Mouse (Mus musculus): Measurements from ENCODE around the gene Trappc1. TPM values are rescaled to one million over a fixed set of nuclear protein-coding genes. Genes with fewer than 3 reads are reported as not detected.

Trappc1 gene
- polyA plus RNA-seq, 1 experiment from 2014 or later = 182 TPM

DNA sequence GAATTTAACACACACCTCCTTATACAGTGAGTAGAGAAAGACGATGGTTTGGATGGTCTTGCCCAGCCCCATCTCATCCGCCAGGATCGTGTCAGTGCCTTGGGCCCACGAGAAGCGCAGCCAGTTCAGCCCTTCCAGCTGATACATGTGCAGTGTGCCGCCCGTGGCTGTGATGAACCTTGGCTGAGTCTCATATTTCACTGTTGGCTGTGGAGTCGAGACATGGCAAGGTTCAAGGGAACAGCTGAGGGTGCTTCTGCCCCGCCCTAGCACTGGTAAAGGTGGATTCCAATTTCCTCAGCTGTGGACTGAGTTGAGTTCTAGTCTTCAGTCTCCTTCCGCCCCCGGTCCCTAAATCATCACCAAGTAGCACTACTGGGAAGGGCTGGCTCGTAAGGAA, 33.9 kb downstream of the Trappc1 start:
- H3K36me3 ChIP-seq (ENCODE audit: control insufficient read depth, insufficient read depth) = peaks cover 90% of the 10 kb centered on the region
- no peak overlapping the region for H3K27ac ChIP-seq (ENCODE audit: low read depth, low read length)
- no peak for ATAC-seq
- no peak for TF ChIP-seq CTCF (IDR thresholded peaks at IDR 0.05; ENCODE audit: low read depth)
- WGBS = 76% methylated on average over 12 of the region's 12 CpGs
- no peaks in the 10 kb centered on the region for H3K27me3 ChIP-seq (replicated peaks; ENCODE audit: control insufficient read depth, insufficient read depth, low read length)
- no peak overlapping the region for H3K4me3 ChIP-seq (ENCODE audit: low read depth, low read length)
- no peak overlapping the region for H3K9ac ChIP-seq (ENCODE audit: low read depth, low read length)
- H3K4me2 ChIP-seq (replicated peaks; ENCODE audit: low read depth) = no peak overlapping the region
- no peaks in the 10 kb centered on the region for H3K4me1 ChIP-seq (replicated peaks; ENCODE audit: control insufficient read depth, insufficient read depth, low read length)
- no peaks in the 10 kb centered on the region for H3K9me3 ChIP-seq (ENCODE audit: control insufficient read depth)

DNA sequence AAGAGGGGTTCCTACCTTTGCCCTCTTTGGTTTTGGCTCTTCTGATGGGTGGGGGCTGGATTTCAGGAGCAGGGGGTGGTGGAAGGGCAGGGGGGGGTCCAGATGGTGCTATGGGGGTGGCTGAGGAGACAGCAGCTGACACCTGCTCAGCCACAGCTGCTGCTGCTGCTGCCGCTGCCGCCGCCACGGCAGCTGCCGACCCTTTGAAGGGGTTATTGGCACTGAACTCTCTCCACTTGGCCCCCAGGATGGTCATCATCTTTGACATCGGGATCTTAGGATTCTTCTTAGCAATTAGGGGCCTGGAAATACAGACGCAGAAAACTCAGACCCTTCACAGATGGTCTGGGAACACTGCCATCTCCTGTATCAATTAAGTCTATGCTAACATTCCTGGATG, 38.2 kb downstream of the Trappc1 start:
- no peak overlapping the region for H3K4me3 ChIP-seq (ENCODE audit: low read depth, low read length)
- TF ChIP-seq CTCF (IDR thresholded peaks at IDR 0.05; ENCODE audit: low read depth) = no peak
- H3K9me3 ChIP-seq (ENCODE audit: control insufficient read depth) = no peaks in the 10 kb centered on the region
- no peak overlapping the region; the same call in 1 of the 2 replicates for H3K27ac ChIP-seq (ENCODE audit: low read depth, low read length)
- no peaks in the 10 kb centered on the region for H3K27me3 ChIP-seq (replicated peaks; ENCODE audit: control insufficient read depth, insufficient read depth, low read length)
- WGBS = 78% methylated on average over 7 of the region's 7 CpGs
- H3K36me3 ChIP-seq (ENCODE audit: control insufficient read depth, insufficient read depth) = peaks cover 50% of the 10 kb centered on the region
- H3K9ac ChIP-seq (ENCODE audit: low read depth, low read length) = no peak overlapping the region
- peaks cover 22% of the 10 kb centered on the region for H3K4me1 ChIP-seq (replicated peaks; ENCODE audit: control insufficient read depth, insufficient read depth, low read length)
- H3K4me2 ChIP-seq (replicated peaks; ENCODE audit: low read depth) = no peak overlapping the region
- ATAC-seq = no peak

DNA sequence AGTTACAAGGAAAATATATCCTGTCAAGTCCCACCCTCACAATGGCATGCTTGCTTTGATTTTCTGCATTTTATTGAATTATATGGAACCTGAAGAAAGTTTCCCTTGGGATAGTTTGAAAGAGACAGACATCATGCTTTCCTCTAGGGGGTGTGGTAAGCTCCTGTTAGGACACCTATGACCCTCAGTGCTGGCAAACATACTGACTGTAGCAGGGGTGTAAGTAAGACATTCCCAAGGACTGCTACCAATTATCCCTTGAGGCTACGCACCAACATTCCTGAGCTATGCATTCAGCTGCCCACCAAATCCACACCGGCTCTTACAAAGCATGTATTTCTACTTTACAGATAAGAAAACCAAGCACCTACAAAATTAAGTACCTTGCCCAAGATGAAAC, 38.7 kb downstream of the Trappc1 start:
- Histone ChIP-seq H3K4me2 (replicated peaks; ENCODE audit: low read depth) (no peak overlapping the region), H3K27ac (ENCODE audit: low read depth, low read length) (no peak overlapping the region), H3K36me3 (ENCODE audit: control insufficient read depth, insufficient read depth) (peaks cover 45% of the 10 kb centered on the region), H3K9me3 (ENCODE audit: control insufficient read depth) (no peaks in the 10 kb centered on the region), H3K4me3 (ENCODE audit: low read depth, low read length) (no peak overlapping the region), H3K27me3 (replicated peaks; ENCODE audit: control insufficient read depth, insufficient read depth, low read length) (no peaks in the 10 kb centered on the region), H3K9ac (ENCODE audit: low read depth, low read length) (no peak overlapping the region), H3K4me1 (replicated peaks; ENCODE audit: control insufficient read depth, insufficient read depth, low read length) (peaks cover 22% of the 10 kb centered on the region)
- TF ChIP-seq CTCF (IDR thresholded peaks at IDR 0.05; ENCODE audit: low read depth) = peak; percentile 54
- 88% methylated on average over 2 of the region's 2 CpGs for WGBS
- no peak for ATAC-seq

DNA sequence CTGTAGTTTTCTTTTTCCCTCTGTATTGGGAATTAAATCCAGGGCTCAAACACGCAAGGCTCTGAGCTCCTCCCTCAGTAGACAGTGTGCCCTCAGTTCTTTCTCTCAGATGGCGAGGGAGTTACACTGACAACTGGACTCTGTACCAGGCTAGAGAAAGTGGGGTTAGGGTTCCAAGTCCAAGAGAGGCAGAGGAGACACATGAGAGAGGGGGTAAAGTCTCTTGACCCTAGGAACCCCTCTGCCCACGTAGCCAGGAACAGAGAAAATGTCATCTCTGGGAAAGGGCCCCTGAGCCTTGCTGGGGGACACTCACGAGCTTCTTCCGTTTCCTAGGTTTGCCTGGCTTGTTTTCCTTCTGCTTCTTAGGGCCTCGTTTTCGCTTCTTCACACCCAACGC, 40.6 kb downstream of the Trappc1 start:
- WGBS = 23% methylated on average over 8 of the region's 8 CpGs
- Histone ChIP-seq H3K27me3 (replicated peaks; ENCODE audit: control insufficient read depth, insufficient read depth, low read length) (no peaks in the 10 kb centered on the region), H3K9me3 (ENCODE audit: control insufficient read depth) (no peaks in the 10 kb centered on the region), H3K9ac (ENCODE audit: low read depth, low read length) (0 out of 2 replicates have a peak overlapping the region, but pooled peaks have one; percentile 12), H3K4me1 (replicated peaks; ENCODE audit: control insufficient read depth, insufficient read depth, low read length) (peaks cover 22% of the 10 kb centered on the region), H3K36me3 (ENCODE audit: control insufficient read depth, insufficient read depth) (peaks cover 31% of the 10 kb centered on the region), H3K4me3 (ENCODE audit: low read depth, low read length) (0 out of 2 replicates have a peak overlapping the region, but pooled peaks have one; percentile 12), H3K27ac (ENCODE audit: low read depth, low read length) (peak overlapping the region; percentile 99), H3K4me2 (replicated peaks; ENCODE audit: low read depth) (peak overlapping the region; percentile 95)
- peak; percentile 41 for ATAC-seq
- no peak for TF ChIP-seq CTCF (IDR thresholded peaks at IDR 0.05; ENCODE audit: low read depth)

DNA sequence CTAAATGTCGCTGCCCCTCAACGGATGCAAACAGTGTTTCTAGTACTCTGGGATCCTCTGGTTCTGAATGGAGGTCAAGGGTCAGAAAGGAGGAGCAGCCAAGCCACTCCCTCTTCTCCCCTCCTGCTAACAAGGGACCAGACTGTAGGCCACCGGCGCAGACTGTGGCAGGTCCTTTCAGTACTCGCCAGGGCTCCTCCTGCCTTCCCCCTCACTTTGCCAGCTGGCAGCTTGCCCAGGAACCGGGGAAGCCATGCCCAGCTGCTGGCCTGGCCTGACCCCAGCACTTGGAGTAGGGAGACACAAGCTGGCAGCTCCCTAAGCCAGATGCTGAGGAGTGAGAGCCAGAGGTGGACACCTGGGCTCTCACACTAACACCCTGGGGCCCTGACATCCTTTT, 41.1 kb downstream of the Trappc1 start:
- no peaks in the 10 kb centered on the region for H3K9me3 ChIP-seq (ENCODE audit: control insufficient read depth)
- TF ChIP-seq CTCF (IDR thresholded peaks at IDR 0.05; ENCODE audit: low read depth) = peak; percentile 15; the same call in 1 of the 2 replicates
- no peaks in the 10 kb centered on the region for H3K27me3 ChIP-seq (replicated peaks; ENCODE audit: control insufficient read depth, insufficient read depth, low read length)
- peak overlapping the region; percentile 95 for H3K4me2 ChIP-seq (replicated peaks; ENCODE audit: low read depth)
- WGBS = 5% methylated on average over 6 of the region's 6 CpGs
- peak overlapping the region; percentile 99 for H3K27ac ChIP-seq (ENCODE audit: low read depth, low read length)
- H3K36me3 ChIP-seq (ENCODE audit: control insufficient read depth, insufficient read depth) = peaks cover 26% of the 10 kb centered on the region
- peaks cover 22% of the 10 kb centered on the region for H3K4me1 ChIP-seq (replicated peaks; ENCODE audit: control insufficient read depth, insufficient read depth, low read length)
- ATAC-seq = peak; percentile 69
- 0 out of 2 replicates have a peak overlapping the region, but pooled peaks have one; percentile 12 for H3K9ac ChIP-seq (ENCODE audit: low read depth, low read length)
- no peak overlapping the region for H3K4me3 ChIP-seq (ENCODE audit: low read depth, low read length)

DNA sequence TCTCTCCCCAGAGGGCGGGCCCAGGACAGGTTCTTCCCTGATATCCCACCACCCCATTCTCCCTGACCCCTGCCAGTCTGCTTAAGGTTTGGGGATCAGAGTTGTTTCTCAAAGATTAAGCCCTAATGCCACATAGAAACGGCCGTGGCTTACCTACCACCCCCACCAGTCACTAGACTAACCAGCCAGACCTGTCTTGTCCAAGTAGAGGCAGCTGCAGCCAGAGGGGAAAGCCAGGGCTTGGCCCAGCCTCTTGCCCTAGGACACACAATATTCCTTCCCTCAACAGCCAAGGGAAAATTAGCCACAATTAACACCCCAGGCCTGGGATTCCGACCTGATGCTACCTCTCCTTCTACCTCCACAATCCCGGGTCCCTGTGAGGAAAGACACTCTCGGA, 41.9 kb downstream of the Trappc1 start:
- no peaks in the 10 kb centered on the region for H3K27me3 ChIP-seq (replicated peaks; ENCODE audit: control insufficient read depth, insufficient read depth, low read length)
- H3K4me3 ChIP-seq (ENCODE audit: low read depth, low read length) = peak overlapping the region; percentile 96
- peak overlapping the region; percentile 95 for H3K4me2 ChIP-seq (replicated peaks; ENCODE audit: low read depth)
- no peak for TF ChIP-seq CTCF (IDR thresholded peaks at IDR 0.05; ENCODE audit: low read depth)
- no peak for ATAC-seq
- H3K4me1 ChIP-seq (replicated peaks; ENCODE audit: control insufficient read depth, insufficient read depth, low read length) = peaks cover 22% of the 10 kb centered on the region
- peaks cover 18% of the 10 kb centered on the region for H3K36me3 ChIP-seq (ENCODE audit: control insufficient read depth, insufficient read depth)
- 16% methylated on average over 6 of the region's 6 CpGs for WGBS
- no peaks in the 10 kb centered on the region for H3K9me3 ChIP-seq (ENCODE audit: control insufficient read depth)
- peak overlapping the region; percentile 99 for H3K27ac ChIP-seq (ENCODE audit: low read depth, low read length)
- peak overlapping the region; percentile 63 for H3K9ac ChIP-seq (ENCODE audit: low read depth, low read length)
